Mouse (Mus musculus) pancreas, adult 10 weeks (tissue): ENCODE data around the gene Cx3cl1. TPM values are rescaled to one million over a fixed set of nuclear protein-coding genes. Genes with fewer than 3 reads are reported as not detected.

Experiments
- polyA plus RNA-seq: library from polyadenylated mRNA; stranded (reverse); fragments of 350-450 nt; fragmentation: Illumina TruSeq; extraction: RNeasy Lipid Tissue Mini Kit (QIAGEN cat#74804); gene quantifications from one replicate; pipeline ENCODE4 v1.2.3, GENCODE M21; 2015; ENCODE audit warnings: low read depth, low replicate concordance; ENCODE audit not compliant: insufficient read depth

Cx3cl1 gene
- 5.9 TPM for polyA plus RNA-seq

DNA sequence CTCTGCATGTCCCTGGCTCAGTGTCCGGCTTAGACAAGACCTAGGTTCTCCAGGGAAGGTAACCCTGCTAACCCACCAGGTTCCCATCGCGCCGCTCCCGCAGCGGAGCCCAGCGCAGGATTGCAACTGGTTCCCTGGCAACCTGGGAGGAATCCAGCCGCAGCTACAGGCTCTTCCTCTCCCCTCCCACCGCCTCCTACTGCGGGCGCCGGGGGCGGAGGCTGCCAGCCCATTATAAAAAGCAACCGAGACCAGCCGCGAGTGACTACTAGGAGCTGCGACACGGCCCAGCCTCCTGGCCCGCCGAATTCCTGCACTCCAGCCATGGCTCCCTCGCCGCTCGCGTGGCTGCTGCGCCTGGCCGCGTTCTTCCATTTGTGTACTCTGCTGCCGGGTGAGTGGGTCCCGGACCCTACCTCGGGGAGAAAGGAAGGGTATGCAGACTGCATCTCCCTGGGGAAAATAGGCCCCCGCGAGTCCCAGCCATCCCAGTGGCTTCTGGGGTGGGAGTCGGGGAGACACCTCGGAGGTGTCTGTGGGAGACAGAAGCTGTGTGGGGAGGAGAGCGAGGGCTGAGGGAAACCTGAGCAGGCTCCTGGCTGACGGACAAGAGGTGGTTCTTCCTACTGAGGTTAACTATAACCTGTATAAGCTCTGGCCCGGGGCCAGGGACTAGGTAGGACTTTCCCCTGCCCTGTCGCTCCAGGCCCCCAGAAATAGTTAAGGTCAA, at the start of gene Cx3cl1:
Gene Cx3cl1 (plus strand): TSS at position 69 of the 730 bp plus-strand sequence.

DNA sequence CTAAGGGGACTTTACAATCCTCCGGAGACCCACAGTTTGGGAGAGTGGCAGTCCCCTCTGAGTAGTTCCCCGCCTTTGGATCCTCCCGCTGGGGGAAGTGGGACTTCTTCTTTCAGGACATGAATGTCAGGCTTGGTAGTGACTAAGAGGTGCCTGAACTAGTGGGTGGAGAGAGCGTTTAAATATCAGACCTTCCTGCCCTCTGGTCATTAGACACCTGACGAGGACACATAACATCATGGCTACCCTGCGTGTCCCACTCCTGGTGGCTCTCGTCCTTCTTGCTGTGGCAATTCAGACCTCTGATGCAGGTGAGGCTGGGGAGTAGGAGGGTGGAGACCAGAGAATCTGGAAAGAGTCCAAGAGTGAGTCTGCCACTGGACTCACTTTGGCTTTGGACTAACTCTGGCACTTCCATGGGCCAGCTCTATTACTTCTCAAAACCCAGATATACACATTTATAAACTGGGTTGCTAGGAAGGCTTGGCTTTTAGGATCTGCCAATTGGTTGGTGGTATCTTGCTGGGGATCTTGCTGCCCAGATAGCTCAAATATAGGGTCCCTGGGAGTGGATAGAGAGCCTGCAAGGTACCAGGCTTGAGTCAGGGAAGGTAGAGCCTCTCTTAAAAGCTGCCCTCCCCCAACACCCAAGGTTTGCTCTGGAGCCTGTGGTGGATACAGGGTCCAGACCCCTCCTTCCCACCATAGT, 26.2 kb upstream of the Cx3cl1 start, which contains the start of gene Ccl22:
Gene Ccl22 (plus strand): TSS at position 115 of the 709 bp plus-strand sequence.

GRCm38 (mm10) chr8:94810153-94810552, 38.3 kb downstream of the Cx3cl1 start, which contains the start of gene Ccl17:
Gene Ccl17, plus strand, starts transcription at chr8:94810453.

Other genes with a start within 250 kb of the Cx3cl1 start
- 5.5 TPM for gene Cpne2, start 239.0 kb upstream of the Cx3cl1 start, polyA plus RNA-seq
- gene Rspry1, start 170.1 kb upstream of the Cx3cl1 start, polyA plus RNA-seq = 4.0 TPM
- 6.3 TPM for gene Fam192a, start 170.0 kb upstream of the Cx3cl1 start, polyA plus RNA-seq
- 18.1 TPM for gene Arl2bp, start 105.4 kb upstream of the Cx3cl1 start, polyA plus RNA-seq
- not detected for gene Pllp, start 75.7 kb upstream of the Cx3cl1 start, polyA plus RNA-seq
- not detected for gene Ccl22, start 26.4 kb upstream of the Cx3cl1 start, polyA plus RNA-seq
- not detected for gene Ccl17, start 38.4 kb downstream of the Cx3cl1 start, polyA plus RNA-seq
- gene Coq9, start 66.3 kb downstream of the Cx3cl1 start, polyA plus RNA-seq = 24.9 TPM
- gene Ciapin1, start 66.3 kb downstream of the Cx3cl1 start, polyA plus RNA-seq = 8.0 TPM
- gene Polr2c, start 85.4 kb downstream of the Cx3cl1 start, polyA plus RNA-seq = 12.7 TPM
- gene Dok4, start 104.3 kb downstream of the Cx3cl1 start, polyA plus RNA-seq = 6.9 TPM
- gene Ccdc102a, start 146.1 kb downstream of the Cx3cl1 start, polyA plus RNA-seq = 2.3 TPM
- gene Adgrg5, start 151.7 kb downstream of the Cx3cl1 start, polyA plus RNA-seq = 0.39 TPM
- gene Adgrg1, start 202.7 kb downstream of the Cx3cl1 start, polyA plus RNA-seq = 21.1 TPM
- gene Adgrg3, start 245.7 kb downstream of the Cx3cl1 start, polyA plus RNA-seq = 3.5 TPM